Mouse (Mus musculus) liver, embryonic 12.5 days (tissue): ENCODE measurements at regions not wholly inside any gene's neighbourhood (a gene's known extent, or its start where the extent isn't known, plus 50 kb on each side); places are given as distances from the start of the nearest gene placed in this dataset.

Experiments
- ATAC-seq: fragments of 200-750 bp; cut with Nextera tagmentation; 2 replicates; pipeline ENCODE4 v1.8.0; 2017; ENCODE audit warnings: moderate number of reproducible peaks, mild to moderate bottlenecking, moderate library complexity
- H3K27ac ChIP-seq: fragments of 300-500 bp; sonication (generic); 2 replicates; pipeline ENCODE4 v1.5.1; 2016; ENCODE audit warnings: mild to moderate bottlenecking
- H3K27me3 ChIP-seq: fragments of 300-500 bp; sonication (generic); replicated peaks from 2 replicates; pipeline ENCODE4 v1.6.1; 2016; ENCODE audit warnings: mild to moderate bottlenecking, moderate library complexity
- H3K36me3 ChIP-seq: fragments of 300-500 bp; sonication (generic); 2 replicates; pipeline ENCODE4 v1.6.1; 2016; ENCODE audit warnings: mild to moderate bottlenecking, moderate library complexity
- H3K4me1 ChIP-seq: fragments of 300-500 bp; sonication (generic); 2 replicates; pipeline ENCODE4 v1.6.1; 2016
- H3K4me2 ChIP-seq: fragments of 300-500 bp; sonication (generic); 2 replicates; pipeline ENCODE4 v1.6.1; 2016; ENCODE audit warnings: mild to moderate bottlenecking, moderate library complexity
- H3K4me3 ChIP-seq: fragments of 300-500 bp; sonication (generic); 2 replicates; pipeline ENCODE4 v1.5.1; 2016; ENCODE audit warnings: mild to moderate bottlenecking, moderate library complexity
- H3K9ac ChIP-seq: fragments of 300-500 bp; sonication (generic); 2 replicates; pipeline ENCODE4 v1.6.1; 2016; ENCODE audit warnings: mild to moderate bottlenecking, moderate library complexity
- H3K9me3 ChIP-seq: fragments of 300-500 bp; sonication (generic); replicated peaks from 2 replicates; pipeline ENCODE4 v1.6.1; 2016; ENCODE audit warnings: mild to moderate bottlenecking, moderate library complexity
- WGBS: fragments of 180-500 bp; shearing (Covaris S2); methylation state at CpG from one replicate; pipeline ENCODE4 v1.1.7; 2016; ENCODE audit not compliant: insufficient replicate concordance; 5-methylcytosine and 5-hydroxymethylcytosine counted together

DNA sequence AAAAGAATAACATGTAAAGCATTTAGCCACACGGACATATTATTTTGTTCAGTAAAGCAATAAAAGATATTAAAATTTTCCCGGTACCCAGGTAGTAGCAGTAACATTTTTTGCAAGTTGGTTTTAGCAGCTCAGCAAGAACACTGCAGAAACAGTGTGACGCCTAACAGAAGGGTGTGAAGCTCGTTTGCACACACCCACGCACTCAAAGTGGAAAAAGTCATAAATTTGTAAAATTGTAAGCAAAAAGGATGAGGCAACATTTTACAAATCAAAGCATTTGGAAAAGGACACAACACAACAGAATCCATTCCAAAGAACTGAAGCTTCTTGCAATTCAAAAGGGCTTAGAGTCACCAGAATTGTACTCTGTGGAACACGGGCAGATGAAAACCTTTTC, 1053.6 kb upstream of the Celf2 start:
- no peak overlapping the region for H3K4me3 ChIP-seq
- H3K4me1 ChIP-seq: no peaks in the 10 kb centered on the region
- H3K36me3 ChIP-seq: no peaks in the 10 kb centered on the region
- no peak overlapping the region for H3K4me2 ChIP-seq
- WGBS: 59% methylated on average over 6 of the region's 6 CpGs
- no peak for ATAC-seq
- no peaks in the 10 kb centered on the region for H3K9me3 ChIP-seq
- H3K27me3 ChIP-seq: no peaks in the 10 kb centered on the region
- no peak overlapping the region for H3K27ac ChIP-seq
- H3K9ac ChIP-seq: no peak overlapping the region

DNA sequence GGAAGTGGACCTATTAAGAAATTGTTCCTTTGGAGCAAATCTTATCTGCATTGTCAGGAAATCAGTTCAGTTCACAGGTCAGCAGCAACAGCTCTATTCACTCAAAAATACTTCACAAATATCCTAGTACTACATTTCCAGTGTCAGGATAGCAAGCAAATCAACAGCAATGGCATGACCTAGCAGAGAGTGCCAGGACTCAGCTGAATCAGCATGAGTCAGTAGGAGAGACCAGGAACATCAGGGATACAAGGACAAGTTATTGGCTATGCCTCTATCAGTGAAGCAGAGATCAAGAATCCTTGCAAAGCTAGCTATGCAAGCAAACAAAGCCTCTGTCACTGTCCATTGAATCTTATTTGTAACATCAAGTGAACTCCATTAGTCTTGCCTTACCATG, 1036.8 kb upstream of the Celf2 start:
- Histone ChIP-seq H3K36me3 (no peaks in the 10 kb centered on the region), H3K27me3 (no peaks in the 10 kb centered on the region), H3K4me3 (no peak overlapping the region), H3K4me1 (no peaks in the 10 kb centered on the region), H3K4me2 (no peak overlapping the region), H3K9me3 (no peaks in the 10 kb centered on the region), H3K27ac (no peak overlapping the region), H3K9ac (no peak overlapping the region)
- no peak for ATAC-seq

DNA sequence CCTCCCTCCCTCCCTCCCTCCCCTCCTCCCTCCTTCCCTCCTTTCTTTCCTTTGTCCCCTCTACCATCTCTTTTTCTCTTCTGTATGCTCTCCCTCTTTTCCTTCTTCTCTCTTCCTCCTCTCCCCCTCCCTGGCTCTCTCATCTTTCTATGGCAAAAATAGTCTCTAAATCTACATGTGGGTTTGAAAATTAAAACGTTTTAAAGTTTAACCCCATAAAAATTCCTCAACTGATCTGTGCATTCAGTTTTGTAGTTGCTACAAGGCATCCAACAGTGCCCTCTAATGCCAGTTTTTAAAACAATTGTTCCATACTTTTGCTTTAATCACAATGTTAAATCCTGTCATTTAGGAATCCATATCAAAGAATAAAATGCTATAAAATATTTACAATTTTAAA, 1027.5 kb upstream of the Celf2 start:
- 18% methylated on average over 1 of the region's 1 CpGs for WGBS
- no peaks in the 10 kb centered on the region for H3K9me3 ChIP-seq
- no peak overlapping the region for H3K27ac ChIP-seq
- H3K9ac ChIP-seq: no peak overlapping the region
- no peak overlapping the region for H3K4me2 ChIP-seq
- no peaks in the 10 kb centered on the region for H3K27me3 ChIP-seq
- no peaks in the 10 kb centered on the region for H3K4me1 ChIP-seq
- H3K36me3 ChIP-seq: no peaks in the 10 kb centered on the region
- H3K4me3 ChIP-seq: no peak overlapping the region
- no peak for ATAC-seq

DNA sequence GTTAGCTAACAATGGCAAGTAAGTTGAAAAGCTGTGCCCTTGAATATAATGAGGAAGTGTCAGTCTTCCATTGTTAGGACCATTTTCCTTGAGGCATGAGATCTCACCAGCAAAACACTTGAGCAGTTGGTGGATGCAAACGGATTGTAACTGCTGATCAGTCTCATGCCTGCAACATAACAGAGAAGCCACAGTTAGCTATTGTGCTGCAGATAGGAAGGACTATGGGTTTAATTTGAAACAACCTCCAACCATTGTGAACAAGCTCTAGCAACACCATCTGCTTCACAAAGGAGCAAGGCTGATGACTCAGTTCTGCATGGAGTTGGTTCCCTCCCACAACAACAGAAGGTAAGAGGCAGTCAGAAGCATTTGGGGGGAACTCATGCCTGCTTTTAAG, 989.1 kb upstream of the Celf2 start:
- 29% methylated on average over 1 of the region's 1 CpGs for WGBS
- H3K27me3 ChIP-seq: no peaks in the 10 kb centered on the region

DNA sequence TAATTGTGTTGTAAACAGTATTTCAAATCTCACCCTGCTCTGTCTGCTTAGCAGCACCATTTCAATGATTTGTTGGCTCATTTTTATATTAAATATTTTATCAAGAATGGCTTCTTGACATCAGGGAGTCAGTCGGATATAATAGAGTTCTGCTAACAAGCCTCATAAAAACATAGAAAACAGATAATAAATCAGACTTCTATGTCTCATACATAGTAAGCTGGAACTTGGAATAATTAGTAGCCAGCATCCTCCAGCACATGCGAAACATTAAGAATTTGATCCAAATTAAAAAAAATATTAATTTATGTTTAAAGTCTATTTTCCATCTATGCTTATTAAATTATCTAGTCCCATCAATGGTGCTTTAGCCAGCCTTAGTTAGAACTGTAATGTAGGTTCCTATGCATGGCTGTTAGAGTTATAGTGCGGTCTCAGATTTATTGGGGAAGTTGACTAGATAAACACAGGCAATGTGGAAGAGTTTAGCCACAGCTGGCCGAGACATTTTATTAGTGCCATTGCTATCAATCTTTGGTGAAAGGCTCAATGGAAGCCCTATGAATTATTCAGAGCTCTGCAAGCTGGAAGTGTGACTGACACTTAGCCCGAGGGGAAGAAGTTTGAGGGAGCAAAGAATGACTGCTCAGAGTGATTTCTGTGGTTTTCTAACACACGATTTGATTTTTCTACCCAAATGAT, 968.6 kb upstream of the Celf2 start:
- Histone ChIP-seq H3K4me2 (no peak overlapping the region), H3K9me3 (no peaks in the 10 kb centered on the region), H3K36me3 (no peaks in the 10 kb centered on the region), H3K4me1 (no peaks in the 10 kb centered on the region), H3K27ac (no peak overlapping the region), H3K9ac (no peak overlapping the region), H3K27me3 (no peaks in the 10 kb centered on the region), H3K4me3 (no peak overlapping the region)
- ATAC-seq: no peak
- 53% methylated on average over 6 of the region's 6 CpGs for WGBS

More for the DNA sequence above, 989.1 kb upstream of the Celf2 start:
- Histone ChIP-seq H3K9ac (no peak overlapping the region), H3K4me3 (no peak overlapping the region), H3K36me3 (no peaks in the 10 kb centered on the region), H3K4me2 (no peak overlapping the region), H3K9me3 (no peaks in the 10 kb centered on the region), H3K27ac (no peak overlapping the region), H3K4me1 (no peaks in the 10 kb centered on the region)
- no peak for ATAC-seq

DNA sequence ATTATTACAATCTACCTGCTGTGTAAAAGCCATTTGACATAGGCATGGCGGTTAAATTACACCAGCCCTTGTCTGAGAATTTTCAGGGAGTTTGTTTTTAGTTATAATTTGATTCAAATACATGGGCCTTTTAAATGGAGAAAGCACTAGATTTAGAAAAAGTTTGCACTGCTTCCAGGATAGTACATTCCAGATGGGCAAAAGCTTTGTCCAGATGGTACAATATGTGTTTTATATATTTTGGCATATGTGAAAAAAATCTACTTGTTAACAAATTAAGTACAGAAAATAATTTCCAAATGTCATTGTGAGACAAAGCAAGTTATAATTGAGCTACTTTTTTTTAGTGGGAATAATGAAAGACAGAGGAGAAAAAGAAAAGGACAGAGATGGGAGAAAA, 961.2 kb upstream of the Celf2 start:
- Histone ChIP-seq H3K27ac (no peak overlapping the region), H3K9me3 (no peaks in the 10 kb centered on the region), H3K4me1 (no peaks in the 10 kb centered on the region), H3K9ac (no peak overlapping the region), H3K4me3 (no peak overlapping the region), H3K36me3 (no peaks in the 10 kb centered on the region), H3K4me2 (no peak overlapping the region), H3K27me3 (no peaks in the 10 kb centered on the region)
- WGBS: 55% methylated on average over 1 of the region's 1 CpGs
- no peak for ATAC-seq

DNA sequence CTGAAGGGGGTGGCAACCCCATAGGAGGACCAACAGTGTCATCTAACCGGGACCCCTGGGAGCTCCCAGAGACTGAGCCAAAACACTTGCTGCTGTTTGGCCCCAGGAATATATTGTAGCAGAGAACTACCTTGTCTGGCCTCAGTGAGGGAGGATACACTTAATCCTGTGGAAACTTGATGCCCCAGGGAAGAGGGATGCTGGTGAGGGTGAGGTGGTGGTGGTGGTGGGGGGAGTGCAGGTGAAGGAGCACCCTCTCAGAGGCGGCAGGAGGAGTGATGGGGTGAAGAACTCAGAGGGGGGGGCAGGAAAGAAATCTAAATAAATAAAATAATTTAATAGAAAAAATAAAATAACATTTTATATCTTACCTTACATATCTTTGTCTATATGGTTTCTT, 959.6 kb upstream of the Celf2 start:
- WGBS: 47% methylated on average over 2 of the region's 2 CpGs
- no peak for ATAC-seq
- no peaks in the 10 kb centered on the region for H3K9me3 ChIP-seq
- H3K4me3 ChIP-seq: no peak overlapping the region
- no peaks in the 10 kb centered on the region for H3K27me3 ChIP-seq
- H3K27ac ChIP-seq: no peak overlapping the region
- H3K9ac ChIP-seq: no peak overlapping the region
- H3K4me2 ChIP-seq: no peak overlapping the region
- no peaks in the 10 kb centered on the region for H3K36me3 ChIP-seq
- H3K4me1 ChIP-seq: no peaks in the 10 kb centered on the region

DNA sequence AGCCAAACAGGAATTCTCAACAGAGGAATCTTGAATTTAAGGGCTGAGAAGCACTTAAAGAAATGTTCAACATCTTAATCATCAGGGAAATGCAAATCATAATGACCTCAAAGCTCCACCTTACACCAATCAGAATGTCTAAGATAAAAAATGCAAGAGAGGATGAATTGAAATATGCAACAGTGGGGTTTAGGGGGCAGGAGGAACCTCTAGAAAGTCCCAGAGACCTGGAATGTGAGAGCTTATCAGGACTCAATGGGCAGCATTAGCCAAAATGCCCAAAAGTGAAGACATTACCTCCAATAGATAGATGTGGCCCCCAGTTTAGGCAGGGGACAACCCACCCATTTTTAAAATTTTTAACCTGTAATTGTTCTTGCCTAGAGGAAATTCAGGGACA, 959.0 kb upstream of the Celf2 start:
- H3K27ac ChIP-seq: no peak overlapping the region

DNA sequence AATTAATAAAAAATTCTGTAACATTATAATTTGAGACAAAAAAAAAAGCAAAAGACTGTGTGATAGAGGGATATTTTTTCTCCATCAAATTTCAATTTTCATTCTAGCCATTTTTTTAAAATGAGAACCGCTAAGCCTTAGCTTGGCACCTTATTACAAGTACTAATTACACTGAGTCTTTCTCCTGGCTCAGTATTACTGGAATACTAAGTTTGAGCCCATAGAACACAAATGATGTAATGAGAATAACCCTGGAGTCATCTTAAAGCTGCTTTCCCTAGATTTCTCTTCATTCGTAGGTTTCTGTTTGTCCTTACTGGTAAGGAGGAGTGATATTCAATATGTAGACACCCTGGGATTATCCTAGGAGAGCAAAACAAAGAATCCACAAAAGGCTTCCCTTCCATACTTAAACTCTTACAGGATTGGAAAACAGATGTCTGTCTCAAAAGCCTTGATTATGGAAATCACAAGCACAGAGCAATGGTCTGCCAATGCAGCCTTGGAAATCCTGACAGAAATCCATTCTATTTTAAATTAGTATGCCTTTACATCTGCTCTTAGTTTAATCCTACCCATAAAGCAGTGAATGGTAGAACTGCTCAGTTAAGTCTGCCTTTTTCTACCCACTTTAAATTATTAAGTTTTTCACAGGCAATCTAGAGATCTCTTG, 958.3 kb upstream of the Celf2 start:
- no peak overlapping the region for H3K4me3 ChIP-seq
- ATAC-seq: no peak
- H3K36me3 ChIP-seq: no peaks in the 10 kb centered on the region
- H3K9me3 ChIP-seq: no peaks in the 10 kb centered on the region
- no peak overlapping the region for H3K4me2 ChIP-seq
- no peak overlapping the region for H3K27ac ChIP-seq
- H3K4me1 ChIP-seq: no peaks in the 10 kb centered on the region
- no peak overlapping the region for H3K9ac ChIP-seq
- WGBS: 67% methylated on average over 2 of the region's 2 CpGs
- H3K27me3 ChIP-seq: no peaks in the 10 kb centered on the region

More for the DNA sequence above, 959.0 kb upstream of the Celf2 start:
- ATAC-seq: no peak
- no peaks in the 10 kb centered on the region for H3K36me3 ChIP-seq
- H3K4me1 ChIP-seq: no peaks in the 10 kb centered on the region
- no peak overlapping the region for H3K9ac ChIP-seq
- no peak overlapping the region for H3K4me2 ChIP-seq
- H3K27me3 ChIP-seq: no peaks in the 10 kb centered on the region
- no peaks in the 10 kb centered on the region for H3K9me3 ChIP-seq
- H3K4me3 ChIP-seq: no peak overlapping the region

DNA sequence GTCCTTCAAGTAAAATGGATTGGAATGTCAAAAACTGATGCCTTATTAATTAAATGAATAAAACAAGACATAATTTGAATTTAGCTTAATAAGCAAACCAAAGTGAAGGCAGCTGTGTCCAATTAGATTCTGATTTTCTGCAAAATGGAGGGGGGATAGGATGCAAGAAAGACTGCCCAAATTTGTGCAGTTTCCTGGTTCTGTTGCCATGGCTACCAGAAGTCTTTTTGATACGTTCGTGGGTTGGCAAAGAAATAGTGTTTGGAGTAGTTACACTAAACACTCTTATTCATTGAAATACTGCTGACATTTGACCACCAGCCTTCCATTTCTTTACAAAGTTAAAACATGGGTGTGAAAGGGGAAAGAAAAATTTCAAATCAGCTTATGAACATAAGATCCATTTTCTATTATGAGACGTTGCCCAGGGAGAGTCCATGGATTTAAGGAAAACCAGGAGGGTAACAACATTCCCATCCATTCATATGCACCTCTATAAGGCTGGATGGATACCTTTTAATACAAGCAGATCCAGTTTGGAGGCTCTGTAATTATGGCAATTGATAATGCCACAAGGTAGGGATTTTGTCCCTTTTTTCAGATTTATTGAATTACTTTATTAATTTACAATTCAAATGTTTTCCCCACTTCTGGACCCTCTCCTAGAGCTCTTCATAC, 943.3 kb upstream of the Celf2 start:
- H3K27ac ChIP-seq: no peak overlapping the region
- 67% methylated on average over 3 of the region's 3 CpGs for WGBS
- H3K36me3 ChIP-seq: no peaks in the 10 kb centered on the region
- H3K4me2 ChIP-seq: no peak overlapping the region
- H3K9ac ChIP-seq: no peak overlapping the region
- H3K4me3 ChIP-seq: no peak overlapping the region
- no peaks in the 10 kb centered on the region for H3K27me3 ChIP-seq
- no peaks in the 10 kb centered on the region for H3K4me1 ChIP-seq
- H3K9me3 ChIP-seq: no peaks in the 10 kb centered on the region
- ATAC-seq: no peak

DNA sequence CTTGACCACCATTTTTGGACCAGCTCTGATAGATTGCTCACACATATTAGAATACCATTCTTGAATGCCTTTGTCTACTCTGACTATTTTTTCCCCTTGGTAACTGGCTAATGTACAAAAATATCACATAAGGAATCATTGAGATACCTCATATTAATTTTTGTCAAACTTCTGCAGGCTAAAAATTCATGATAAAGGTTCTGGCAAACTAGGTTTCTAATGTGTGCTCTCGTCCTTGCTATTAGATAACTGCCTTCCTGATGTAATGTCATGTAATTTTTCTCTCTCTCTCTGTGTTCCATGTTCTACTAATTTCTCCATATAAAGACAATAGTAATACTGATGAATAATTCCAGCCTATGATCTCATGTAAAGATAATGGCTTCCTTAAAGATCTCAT, 931.9 kb upstream of the Celf2 start:
- H3K27ac ChIP-seq: no peak overlapping the region
- H3K4me3 ChIP-seq: no peak overlapping the region
- H3K4me1 ChIP-seq: no peaks in the 10 kb centered on the region
- 29% methylated on average over 1 of the region's 1 CpGs for WGBS
- ATAC-seq: no peak
- H3K9ac ChIP-seq: no peak overlapping the region
- H3K36me3 ChIP-seq: no peaks in the 10 kb centered on the region
- H3K4me2 ChIP-seq: no peak overlapping the region
- no peaks in the 10 kb centered on the region for H3K27me3 ChIP-seq
- no peaks in the 10 kb centered on the region for H3K9me3 ChIP-seq

DNA sequence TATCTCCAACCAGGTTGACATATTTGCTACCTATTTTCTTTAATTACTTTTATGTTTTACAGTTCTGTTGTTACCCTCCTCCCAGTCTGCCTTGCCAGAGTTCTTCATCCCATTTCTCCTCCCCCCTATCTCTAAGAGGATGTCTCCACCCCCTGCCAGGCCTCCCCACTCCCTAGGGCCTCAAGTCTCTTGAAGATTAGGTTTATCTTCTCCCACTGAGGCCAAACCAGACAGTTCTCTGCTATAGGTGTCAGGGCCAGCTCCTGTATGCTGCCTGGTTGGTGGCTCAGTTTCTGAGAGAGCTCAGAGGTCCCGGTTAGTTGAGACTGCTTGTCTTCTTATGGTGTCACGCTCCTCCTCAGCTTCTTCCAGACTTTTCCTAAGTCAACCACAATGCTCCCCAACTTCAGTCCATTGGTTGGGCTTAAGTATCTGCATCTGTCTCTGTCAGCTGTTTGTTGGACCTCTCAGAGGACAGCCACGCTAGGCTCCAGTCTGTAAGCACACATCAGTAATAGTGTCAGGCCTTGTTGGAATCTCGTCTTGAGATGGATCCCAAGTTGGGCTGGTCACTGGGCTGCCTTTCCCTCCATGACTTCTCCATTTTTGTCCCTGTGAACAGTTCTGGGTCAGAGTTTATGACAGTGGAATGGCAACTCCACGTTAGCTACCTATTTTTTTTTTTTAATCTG, 920.4 kb upstream of the Celf2 start:
- whole genome bisulfite sequencing: 41% methylated on average over 5 of the region's 5 CpGs
- ATAC-seq: peak; percentile 100
- no peak overlapping the region for H3K9ac ChIP-seq

More for the DNA sequence above, 920.4 kb upstream of the Celf2 start:
- Histone ChIP-seq H3K27ac (0 out of 2 replicates have a peak overlapping the region, but pooled peaks have one; percentile 34), H3K4me1 (no peaks in the 10 kb centered on the region), H3K36me3 (no peaks in the 10 kb centered on the region), H3K4me3 (no peak overlapping the region), H3K4me2 (peak overlapping the region; percentile 13; the same call in 1 of the 2 replicates), H3K27me3 (no peaks in the 10 kb centered on the region), H3K9me3 (no peaks in the 10 kb centered on the region)
